Mouse (Mus musculus) E14TG2a.4 (cell line): Measurements from ENCODE around the gene Tbc1d16.

Experiments used
- CTCF ChIP-seq: conservative IDR thresholded peaks from 2 replicates; pipeline ENCODE4 v1.5.1; 2014; ENCODE audit warnings: low read length
- POU5F1 ChIP-seq: IDR thresholded peaks from 2 replicates; pipeline ENCODE4 v1.6.1; 2014; ENCODE audit warnings: low read length, borderline replicate concordance

DNA sequence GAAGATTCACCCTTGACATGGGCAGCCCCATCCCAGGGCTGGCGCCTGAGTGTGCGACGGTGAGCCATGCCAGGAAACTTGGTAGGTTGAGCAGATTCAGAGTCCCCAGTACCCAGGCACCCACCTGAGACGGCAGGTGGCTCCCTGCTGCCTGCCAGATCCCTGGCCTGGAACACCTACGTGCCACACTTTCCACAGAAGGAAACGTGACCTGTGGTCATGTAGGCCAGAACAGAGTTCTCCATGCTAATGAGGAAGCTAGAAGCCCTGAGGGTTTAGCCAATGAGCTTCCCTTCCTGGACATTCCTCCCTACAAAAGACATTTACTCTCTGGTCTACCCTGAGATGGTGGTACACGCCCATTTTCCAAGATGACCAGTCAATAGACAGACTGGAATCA lies 56.7 kb downstream of the Tbc1d16 start:
- TF ChIP-seq CTCF (no peak), POU5F1 (no peak)
